Mouse (Mus musculus) forebrain, postnatal 0 days (tissue): Measurements from ENCODE around the gene Tceal7. TPM values are rescaled to one million over a fixed set of nuclear protein-coding genes. Genes with fewer than 3 reads are reported as not detected.

Experiments
- ATAC-seq: fragments of 200-750 bp; cut with Nextera tagmentation; 2 replicates; pipeline ENCODE4 v1.8.0; 2017; ENCODE audit warnings: mild to moderate bottlenecking, moderate library complexity
- DNase-seq: peaks from one replicate; pipeline ENCODE4 v3.0.0-alpha.2; 2015
- H3K27ac ChIP-seq: fragments of 300-500 bp; sonication (generic); 2 replicates; pipeline ENCODE4 v1.5.1; 2014; ENCODE audit warnings: low read depth, mild to moderate bottlenecking, antibody characterized with exemption, low read length, moderate library complexity, mixed read lengths
- H3K27me3 ChIP-seq: fragments of 300-500 bp; sonication (generic); 2 replicates; pipeline ENCODE4 v1.6.1; 2014; ENCODE audit warnings: mild to moderate bottlenecking, low read length, mixed read lengths; ENCODE audit not compliant: insufficient read depth
- H3K36me3 ChIP-seq: fragments of 300-500 bp; sonication (generic); 2 replicates; pipeline ENCODE4 v1.6.1; 2014; ENCODE audit warnings: mild to moderate bottlenecking, moderate library complexity; ENCODE audit not compliant: insufficient read depth
- H3K4me1 ChIP-seq: fragments of 300-500 bp; sonication (generic); 2 replicates; pipeline ENCODE4 v1.6.1; 2014; ENCODE audit warnings: antibody characterized with exemption; ENCODE audit not compliant: insufficient read depth
- H3K4me2 ChIP-seq: fragments of 300-500 bp; sonication (generic); 2 replicates; pipeline ENCODE4 v1.6.1; 2014; ENCODE audit warnings: low read depth, mild to moderate bottlenecking, moderate library complexity
- H3K4me3 ChIP-seq: fragments of 300-500 bp; sonication (generic); 2 replicates; pipeline ENCODE4 v1.5.1; 2014; ENCODE audit warnings: low read depth, low read length, mixed read lengths
- H3K9ac ChIP-seq: fragments of 300-500 bp; sonication (generic); 2 replicates; pipeline ENCODE4 v1.6.1; 2014; ENCODE audit warnings: mild to moderate bottlenecking
- H3K9me3 ChIP-seq: fragments of 300-500 bp; sonication (generic); 2 replicates; pipeline ENCODE4 v1.6.1; 2016; ENCODE audit warnings: low read length
- CTCF ChIP-seq: sonication (generic); IDR thresholded peaks from 2 replicates; pipeline ENCODE4 v1.5.1; 2016; ENCODE audit warnings: antibody characterized with exemption, control low read depth, low read depth
- WGBS: fragments of 180-500 bp; shearing (Covaris S2); extraction: QIAGEN DNeasy Blood & Tissue Kit; methylation state at CpG from one replicate; pipeline ENCODE4 v1.1.7; 2014; 5-methylcytosine and 5-hydroxymethylcytosine counted together
- polyA plus RNA-seq: library from polyadenylated mRNA; unstranded; fragments of >200 nt; fragmentation: Nextera tagmentation; extraction: Ambion mirVana; gene quantifications from 2 replicates; pipeline ENCODE4 v1.2.1, GENCODE M21; 2015
- total RNA-seq: library from RNA; depleted of rRNA; stranded (reverse); fragments of >200 nt; gene quantifications from 2 replicates; pipeline ENCODE4 v1.2.3, GENCODE M21; 2014

The Tceal7 gene
- total and polyA plus RNA-seq, 2 experiments from 2014 or later = 3.0 to 4.9 TPM

GRCm38 (mm10) chrX:136183107-136183506 is 31.5 kb upstream of the Tceal7 start:
- Histone ChIP-seq H3K9ac (no peak overlapping the region), H3K36me3 (no peaks in the 10 kb centered on the region), H3K4me2 (no peak overlapping the region), H3K27me3 (no peaks in the 10 kb centered on the region), H3K4me1 (no peaks in the 10 kb centered on the region), H3K9me3 (no peaks in the 10 kb centered on the region), H3K4me3 (no peak overlapping the region), H3K27ac (no peak overlapping the region)
- ATAC-seq = no peak
- WGBS = 86% methylated on average over 1 of the region's 1 CpGs
- no peak for DNase-seq
- TF ChIP-seq CTCF = no peak

DNA sequence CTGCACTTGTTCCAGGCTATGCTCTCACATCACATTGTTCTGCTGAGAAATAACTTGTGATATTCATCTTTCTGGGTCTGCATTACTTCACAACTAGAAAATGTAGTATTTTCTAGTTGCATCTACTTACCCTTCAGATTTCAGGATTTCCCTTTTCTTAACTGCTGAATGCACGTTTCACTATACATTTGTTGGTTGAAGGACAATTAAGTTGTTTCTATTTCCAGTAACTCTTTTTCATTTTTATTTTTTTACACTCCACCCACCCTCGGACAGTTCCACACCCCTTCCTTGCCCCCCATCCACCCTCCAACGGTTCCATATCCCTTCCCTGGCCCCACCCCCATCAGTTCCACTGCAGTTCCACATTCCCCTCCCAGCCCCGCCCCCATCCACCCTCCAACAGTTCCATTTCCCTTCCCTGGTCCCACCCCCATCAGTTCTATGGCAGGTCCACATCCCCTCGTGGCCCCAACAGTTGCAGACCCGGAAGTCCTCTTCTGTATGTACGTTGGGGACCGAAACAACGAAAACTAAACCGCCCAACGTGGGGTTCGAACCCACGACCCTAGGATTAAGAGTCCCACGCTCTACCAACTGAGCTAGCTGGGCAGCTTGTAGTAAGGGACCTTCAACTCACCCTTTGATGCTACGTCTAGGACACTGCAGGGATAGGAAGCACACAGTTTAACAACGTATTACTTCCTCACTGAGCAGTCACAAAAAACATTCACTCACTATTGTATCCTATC is 19.2 kb upstream of the Tceal7 start:
- Histone ChIP-seq H3K9me3 (no peaks in the 10 kb centered on the region), H3K27ac (no peak overlapping the region), H3K27me3 (no peaks in the 10 kb centered on the region), H3K9ac (no peak overlapping the region), H3K4me3 (no peak overlapping the region), H3K4me2 (no peak overlapping the region), H3K36me3 (no peaks in the 10 kb centered on the region), H3K4me1 (no peaks in the 10 kb centered on the region)
- ATAC-seq = no peak
- no peak for TF ChIP-seq CTCF
- DNase-seq = no peak
- WGBS = 81% methylated on average over 16 of the region's 16 CpGs

DNA sequence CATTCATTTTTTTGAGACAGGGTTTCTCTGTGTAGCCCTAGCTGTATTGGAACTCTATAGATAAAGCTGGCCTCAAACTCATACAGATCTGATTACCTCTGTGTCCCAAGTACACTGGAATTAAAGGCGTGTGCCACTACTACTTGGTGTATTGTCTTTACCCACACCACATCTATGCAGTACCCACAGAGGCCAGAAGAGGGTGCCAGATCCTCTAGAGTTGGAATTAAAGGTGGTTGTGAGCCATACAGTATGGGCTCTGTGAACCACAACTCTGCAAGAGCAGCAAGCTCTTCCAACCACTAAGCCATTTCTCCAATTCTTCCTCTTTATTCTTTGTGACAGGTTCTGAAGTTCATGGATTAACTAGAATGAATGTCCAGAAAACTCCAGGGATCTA is 17.7 kb upstream of the Tceal7 start:
- no peak overlapping the region for H3K4me2 ChIP-seq
- DNase-seq = no peak
- no peaks in the 10 kb centered on the region for H3K36me3 ChIP-seq
- no peak overlapping the region for H3K9ac ChIP-seq
- ATAC-seq = no peak
- H3K27ac ChIP-seq = no peak overlapping the region
- peak; percentile 47 for TF ChIP-seq CTCF
- H3K9me3 ChIP-seq = no peaks in the 10 kb centered on the region
- no peaks in the 10 kb centered on the region for H3K27me3 ChIP-seq
- H3K4me1 ChIP-seq = no peaks in the 10 kb centered on the region
- H3K4me3 ChIP-seq = no peak overlapping the region
- WGBS = 46% methylated on average over 1 of the region's 1 CpGs

DNA sequence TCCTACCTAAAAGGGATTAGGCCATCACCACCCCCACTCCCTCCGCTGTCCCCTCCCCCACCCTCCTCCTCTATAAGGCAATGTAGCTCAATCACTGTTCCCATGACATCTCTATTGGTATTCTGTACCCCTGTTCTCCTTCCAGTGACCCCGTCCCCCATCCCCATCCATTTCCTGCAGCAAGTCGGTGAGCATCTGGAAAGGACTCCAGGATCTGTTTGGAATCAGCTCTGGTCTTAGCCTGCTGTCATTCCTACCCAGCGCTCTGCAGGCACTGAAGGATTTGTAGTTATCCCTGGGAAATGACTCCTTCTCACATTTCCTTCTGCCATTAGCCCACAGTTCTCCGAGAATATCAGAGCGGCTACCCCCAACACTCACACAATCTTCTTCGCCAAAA is 11.3 kb upstream of the Tceal7 start:
- Histone ChIP-seq H3K4me2 (peak overlapping the region; percentile 47), H3K27ac (peak overlapping the region; percentile 71), H3K4me3 (peak overlapping the region; percentile 47), H3K27me3 (no peaks in the 10 kb centered on the region), H3K4me1 (no peaks in the 10 kb centered on the region), H3K9ac (peak overlapping the region; percentile 46), H3K36me3 (no peaks in the 10 kb centered on the region), H3K9me3 (no peaks in the 10 kb centered on the region)
- ATAC-seq = peak; percentile 66
- WGBS = 23% methylated on average over 7 of the region's 7 CpGs
- TF ChIP-seq CTCF = no peak
- no peak for DNase-seq

GRCm38 (mm10) chrX:136203664-136204066 is 10.9 kb upstream of the Tceal7 start, which contains the start of gene Tceal5:
TSS of gene Tceal5 (minus strand) at chrX:136203876.
- Histone ChIP-seq H3K9ac (peak within 1 kb of the TSS; percentile 46), H3K4me3 (peak within 1 kb of the TSS; percentile 47), H3K9me3 (no peaks in the 10 kb centered on the region), H3K4me2 (peak within 1 kb of the TSS; percentile 47), H3K27ac (peak within 1 kb of the TSS; percentile 71), H3K36me3 (no peaks in the 10 kb centered on the region), H3K4me1 (no peaks in the 10 kb centered on the region), H3K27me3 (no peaks in the 10 kb centered on the region)
- DNase-seq (peak; percentile 85), ATAC-seq (peak; percentile 97)
- WGBS = 20% methylated on average over 9 of the region's 9 CpGs
- TF ChIP-seq CTCF = no peak

- Histone ChIP-seq H3K4me1 (no peaks in the 10 kb centered on the region), H3K4me2 (no peak overlapping the region), H3K4me3 (no peak overlapping the region), H3K27ac (no peak overlapping the region), H3K9ac (no peak overlapping the region), H3K9me3 (no peaks in the 10 kb centered on the region), H3K36me3 (no peaks in the 10 kb centered on the region), H3K27me3 (no peaks in the 10 kb centered on the region)
- DNase-seq = no peak
- 80% methylated on average over 6 of the region's 6 CpGs for WGBS
- no peak for ATAC-seq
- no peak for TF ChIP-seq CTCF
Observed at GRCm38 (mm10) chrX:136204406-136204805, 10.2 kb upstream of the Tceal7 start.

GRCm38 (mm10) chrX:136213396-136213795 is 1.2 kb upstream of the Tceal7 start:
- Histone ChIP-seq H3K4me3 (no peak overlapping the region), H3K27me3 (no peaks in the 10 kb centered on the region), H3K9me3 (no peaks in the 10 kb centered on the region), H3K9ac (no peak overlapping the region), H3K4me1 (no peaks in the 10 kb centered on the region), H3K36me3 (no peaks in the 10 kb centered on the region), H3K27ac (no peak overlapping the region), H3K4me2 (no peak overlapping the region)
- WGBS = 70% methylated on average over 2 of the region's 2 CpGs
- ATAC-seq (no peak), DNase-seq (no peak)
- no peak for TF ChIP-seq CTCF
